Mouse (Mus musculus): ENCODE results near the gene Emcn.

- TF ChIP-seq TAL1 (IDR thresholded peaks at IDR 0.05; ENCODE audit: low read length) (no peak), GATA1 (IDR thresholded peaks at IDR 0.05; ENCODE audit: low read length) (no peak)
These were observed 47.7 kb upstream of the Emcn start for GRCm38 (mm10) chr3:137293174-137293591.
